Mouse (Mus musculus) liver, embryonic 14.5 days (tissue): ENCODE data around the gene Hoxb3.

Experiments used
- CTCF ChIP-seq: IDR thresholded peaks from 2 replicates; pipeline ENCODE4 v1.5.1; 2016; ENCODE audit warnings: antibody characterized with exemption, low read depth, control low read depth
- EP300 ChIP-seq: IDR thresholded peaks from 2 replicates; pipeline ENCODE4 v1.6.1; 2016; ENCODE audit warnings: antibody characterized with exemption, low read depth

GRCm38 (mm10) chr11:96345893-96346806, 23.0 kb downstream of the Hoxb3 start:
- TF ChIP-seq CTCF (no peak), EP300 (no peak)
